Mouse (Mus musculus): ENCODE measurements around the gene Camk2n1. TPM values are rescaled to one million over a fixed set of nuclear protein-coding genes. Genes with fewer than 3 reads are reported as not detected.

Camk2n1 gene
- polyA plus RNA-seq, 1 experiment from 2014 or later = 2.7 TPM

- H3K27me3 ChIP-seq (ENCODE audit: control insufficient read depth, insufficient read depth, low read length) = no peaks in the 10 kb centered on the region
- H3K27ac ChIP-seq (replicated peaks; ENCODE audit: low read depth, low read length) = no peak overlapping the region
- H3K9ac ChIP-seq (replicated peaks; ENCODE audit: low read length) = no peak overlapping the region
- no peak for ATAC-seq (replicated peaks; ENCODE audit: insufficient number of reproducible peaks, low FRiP score, low TSS enrichment, low read depth)
- no peak overlapping the region for H3K4me3 ChIP-seq (ENCODE audit: low read depth, low read length)
- 44% methylated on average over 9 of the region's 9 CpGs for WGBS
- no peak for DNase-seq (ENCODE audit: low spot score)
- H3K9me3 ChIP-seq (replicated peaks; ENCODE audit: control insufficient read depth, low read length) = no peaks in the 10 kb centered on the region
- no peak overlapping the region for H3K4me2 ChIP-seq (ENCODE audit: low read depth, low read length)
- no peaks in the 10 kb centered on the region for H3K4me1 ChIP-seq (ENCODE audit: control insufficient read depth, insufficient read depth, low read length)
- H3K36me3 ChIP-seq (replicated peaks; ENCODE audit: control insufficient read depth, insufficient read depth, low read depth, low read length) = no peaks in the 10 kb centered on the region
These were observed 26.8 kb downstream of the Camk2n1 start for GRCm38 (mm10) chr4:138480962-138481361.

DNA sequence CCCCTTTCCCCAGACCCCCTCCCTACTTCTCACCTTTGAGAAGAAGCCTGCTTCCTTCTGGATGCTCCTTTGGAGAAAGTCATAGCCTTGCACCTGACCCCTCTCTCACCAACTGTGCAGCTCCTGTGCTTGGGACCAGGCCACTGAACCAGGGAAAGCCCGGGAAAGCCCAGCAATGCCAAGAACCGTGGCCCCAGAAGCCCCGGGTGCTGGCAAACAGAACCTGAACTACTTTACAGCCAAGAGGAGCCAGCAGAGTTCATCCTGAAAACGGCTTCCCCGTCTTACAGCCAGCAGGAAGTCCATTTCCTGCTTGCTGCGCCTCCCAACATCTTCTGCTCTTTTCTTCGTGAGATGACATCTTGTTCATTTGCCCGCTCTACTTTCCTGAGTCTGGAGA, 28.6 kb downstream of the Camk2n1 start:
- Histone ChIP-seq H3K9me3 (replicated peaks; ENCODE audit: control insufficient read depth, low read length) (no peaks in the 10 kb centered on the region), H3K4me3 (ENCODE audit: low read depth, low read length) (no peak overlapping the region), H3K36me3 (replicated peaks; ENCODE audit: control insufficient read depth, insufficient read depth, low read depth, low read length) (no peaks in the 10 kb centered on the region), H3K4me2 (ENCODE audit: low read depth, low read length) (no peak overlapping the region), H3K27ac (replicated peaks; ENCODE audit: low read depth, low read length) (no peak overlapping the region), H3K4me1 (ENCODE audit: control insufficient read depth, insufficient read depth, low read length) (no peaks in the 10 kb centered on the region), H3K27me3 (ENCODE audit: control insufficient read depth, insufficient read depth, low read length) (no peaks in the 10 kb centered on the region), H3K9ac (replicated peaks; ENCODE audit: low read length) (no peak overlapping the region)
- no peak for ATAC-seq (replicated peaks; ENCODE audit: insufficient number of reproducible peaks, low FRiP score, low TSS enrichment, low read depth)
- DNase-seq (ENCODE audit: low spot score) = no peak
- 78% methylated on average over 8 of the region's 8 CpGs for WGBS

DNA sequence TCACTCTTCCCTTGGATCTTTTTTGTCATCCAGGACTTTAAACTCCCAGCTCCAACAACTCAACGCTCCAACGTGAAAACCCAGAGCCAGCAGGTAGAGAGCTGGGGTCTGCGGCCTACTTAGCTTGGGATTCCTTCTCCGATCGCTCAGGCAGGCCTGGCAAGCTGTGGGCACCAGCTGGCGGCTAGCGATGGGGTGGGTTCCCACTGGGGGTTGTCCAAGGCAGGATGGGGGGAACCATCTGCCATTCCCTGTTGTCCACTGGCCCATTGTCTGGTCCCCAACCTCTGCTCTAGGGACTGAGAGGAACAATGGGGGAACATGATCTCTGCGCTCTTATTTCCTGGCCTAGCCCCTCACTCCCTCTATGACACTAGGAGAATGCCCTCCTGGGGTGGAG, 34.1 kb downstream of the Camk2n1 start:
- no peak overlapping the region for H3K4me3 ChIP-seq (ENCODE audit: low read depth, low read length)
- no peak for DNase-seq (ENCODE audit: low spot score)
- H3K27me3 ChIP-seq (ENCODE audit: control insufficient read depth, insufficient read depth, low read length) = no peaks in the 10 kb centered on the region
- ATAC-seq (replicated peaks; ENCODE audit: insufficient number of reproducible peaks, low FRiP score, low TSS enrichment, low read depth) = no peak
- H3K27ac ChIP-seq (replicated peaks; ENCODE audit: low read depth, low read length) = no peak overlapping the region
- H3K9ac ChIP-seq (replicated peaks; ENCODE audit: low read length) = no peak overlapping the region
- no peaks in the 10 kb centered on the region for H3K36me3 ChIP-seq (replicated peaks; ENCODE audit: control insufficient read depth, insufficient read depth, low read depth, low read length)
- H3K4me2 ChIP-seq (ENCODE audit: low read depth, low read length) = no peak overlapping the region
- H3K4me1 ChIP-seq (ENCODE audit: control insufficient read depth, insufficient read depth, low read length) = no peaks in the 10 kb centered on the region
- no peaks in the 10 kb centered on the region for H3K9me3 ChIP-seq (replicated peaks; ENCODE audit: control insufficient read depth, low read length)
- WGBS = 55% methylated on average over 8 of the region's 8 CpGs

GRCm38 (mm10) chr4:138491088-138491487, 37.0 kb downstream of the Camk2n1 start:
- Histone ChIP-seq H3K4me1 (ENCODE audit: control insufficient read depth, insufficient read depth, low read length) (no peaks in the 10 kb centered on the region; the same call in 1 of the 2 replicates), H3K36me3 (replicated peaks; ENCODE audit: control insufficient read depth, insufficient read depth, low read depth, low read length) (no peaks in the 10 kb centered on the region), H3K9me3 (replicated peaks; ENCODE audit: control insufficient read depth, low read length) (no peaks in the 10 kb centered on the region), H3K27ac (replicated peaks; ENCODE audit: low read depth, low read length) (no peak overlapping the region), H3K4me3 (ENCODE audit: low read depth, low read length) (no peak overlapping the region), H3K9ac (replicated peaks; ENCODE audit: low read length) (no peak overlapping the region), H3K4me2 (ENCODE audit: low read depth, low read length) (no peak overlapping the region), H3K27me3 (ENCODE audit: control insufficient read depth, insufficient read depth, low read length) (no peaks in the 10 kb centered on the region)
- 88% methylated on average over 4 of the region's 4 CpGs for WGBS
- no peak for DNase-seq (ENCODE audit: low spot score)
- no peak for ATAC-seq (replicated peaks; ENCODE audit: insufficient number of reproducible peaks, low FRiP score, low TSS enrichment, low read depth)

DNA sequence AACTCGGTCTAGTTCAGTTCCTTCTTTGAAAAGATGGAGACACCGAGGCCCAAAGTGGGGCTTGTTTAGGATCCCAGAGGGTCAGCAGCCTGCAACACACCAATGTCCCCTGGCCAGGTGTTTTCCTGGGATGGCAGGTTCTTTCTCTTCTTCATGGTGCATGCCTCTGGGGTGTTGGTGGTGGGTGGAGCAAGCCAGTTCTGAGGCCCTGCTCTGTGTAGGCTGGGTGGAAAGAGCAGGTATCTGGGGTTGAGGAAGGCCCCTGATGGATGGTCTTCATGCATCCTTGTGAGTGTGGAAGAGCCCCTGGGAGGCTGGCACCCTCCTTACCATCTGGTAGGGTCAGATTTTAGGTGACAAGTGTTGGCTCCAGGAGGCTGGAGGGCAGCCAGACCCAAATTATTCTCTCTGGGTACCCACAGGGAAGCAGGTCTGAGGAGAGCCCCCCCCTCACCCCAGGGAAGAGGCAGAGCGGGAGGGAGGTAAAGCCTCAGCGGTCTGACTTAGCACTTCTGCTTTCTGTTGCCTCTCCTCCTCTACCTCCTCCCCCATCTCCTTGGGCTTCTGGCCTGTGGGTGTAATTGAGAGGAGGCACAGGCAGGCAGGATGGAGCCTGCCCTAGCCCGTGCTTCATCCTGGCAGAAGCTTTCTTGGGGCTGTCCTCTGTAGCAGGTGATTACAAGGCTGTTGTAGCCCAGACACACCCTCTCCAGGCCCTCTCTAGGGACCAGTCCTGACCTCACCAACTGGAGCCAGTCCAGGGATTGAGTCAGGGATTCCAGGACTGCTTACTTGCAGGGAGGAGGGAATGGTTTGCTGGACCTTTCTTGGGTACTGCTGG, 39.3 kb downstream of the Camk2n1 start:
- no peak for ATAC-seq (replicated peaks; ENCODE audit: insufficient number of reproducible peaks, low FRiP score, low TSS enrichment, low read depth)
- WGBS = 55% methylated on average over 4 of the region's 5 CpGs
- Histone ChIP-seq H3K27ac (replicated peaks; ENCODE audit: low read depth, low read length) (no peak overlapping the region), H3K4me1 (ENCODE audit: control insufficient read depth, insufficient read depth, low read length) (no peaks in the 10 kb centered on the region; the same call in 1 of the 2 replicates), H3K4me3 (ENCODE audit: low read depth, low read length) (no peak overlapping the region), H3K9ac (replicated peaks; ENCODE audit: low read length) (no peak overlapping the region), H3K4me2 (ENCODE audit: low read depth, low read length) (no peak overlapping the region), H3K27me3 (ENCODE audit: control insufficient read depth, insufficient read depth, low read length) (no peaks in the 10 kb centered on the region), H3K9me3 (replicated peaks; ENCODE audit: control insufficient read depth, low read length) (no peaks in the 10 kb centered on the region), H3K36me3 (replicated peaks; ENCODE audit: control insufficient read depth, insufficient read depth, low read depth, low read length) (no peaks in the 10 kb centered on the region)
- no peak for DNase-seq (ENCODE audit: low spot score)

DNA sequence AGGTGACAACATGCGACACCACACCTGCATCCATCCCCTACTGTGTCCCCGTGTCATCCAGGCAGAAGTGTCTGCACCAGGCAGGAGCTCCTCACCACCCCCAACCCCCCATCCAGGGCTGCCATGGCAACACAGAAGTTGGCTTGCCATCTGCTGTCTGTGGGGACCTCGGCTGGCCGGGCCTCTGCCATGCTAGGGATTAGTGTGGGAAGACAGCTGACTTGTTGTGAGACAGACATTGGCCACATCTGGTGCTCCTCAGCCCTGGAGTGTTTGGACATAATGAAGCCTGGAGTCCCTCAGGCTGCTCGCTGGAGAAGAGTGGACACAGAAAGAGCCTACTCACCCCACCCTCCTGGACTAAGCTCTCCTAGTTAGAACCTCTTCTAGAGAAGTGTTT, 40.8 kb downstream of the Camk2n1 start:
- H3K36me3 ChIP-seq (replicated peaks; ENCODE audit: control insufficient read depth, insufficient read depth, low read depth, low read length) = no peaks in the 10 kb centered on the region
- no peak overlapping the region for H3K4me3 ChIP-seq (ENCODE audit: low read depth, low read length)
- H3K4me1 ChIP-seq (ENCODE audit: control insufficient read depth, insufficient read depth, low read length) = no peaks in the 10 kb centered on the region; the same call in 1 of the 2 replicates
- H3K9ac ChIP-seq (replicated peaks; ENCODE audit: low read length) = no peak overlapping the region
- H3K9me3 ChIP-seq (replicated peaks; ENCODE audit: control insufficient read depth, low read length) = no peaks in the 10 kb centered on the region
- WGBS = 19% methylated on average over 5 of the region's 5 CpGs
- H3K27me3 ChIP-seq (ENCODE audit: control insufficient read depth, insufficient read depth, low read length) = no peaks in the 10 kb centered on the region
- no peak overlapping the region for H3K27ac ChIP-seq (replicated peaks; ENCODE audit: low read depth, low read length)
- H3K4me2 ChIP-seq (ENCODE audit: low read depth, low read length) = no peak overlapping the region
- DNase-seq (ENCODE audit: low spot score) (peak; percentile 29), ATAC-seq (replicated peaks; ENCODE audit: insufficient number of reproducible peaks, low FRiP score, low TSS enrichment, low read depth) (peak; percentile 37)

DNA sequence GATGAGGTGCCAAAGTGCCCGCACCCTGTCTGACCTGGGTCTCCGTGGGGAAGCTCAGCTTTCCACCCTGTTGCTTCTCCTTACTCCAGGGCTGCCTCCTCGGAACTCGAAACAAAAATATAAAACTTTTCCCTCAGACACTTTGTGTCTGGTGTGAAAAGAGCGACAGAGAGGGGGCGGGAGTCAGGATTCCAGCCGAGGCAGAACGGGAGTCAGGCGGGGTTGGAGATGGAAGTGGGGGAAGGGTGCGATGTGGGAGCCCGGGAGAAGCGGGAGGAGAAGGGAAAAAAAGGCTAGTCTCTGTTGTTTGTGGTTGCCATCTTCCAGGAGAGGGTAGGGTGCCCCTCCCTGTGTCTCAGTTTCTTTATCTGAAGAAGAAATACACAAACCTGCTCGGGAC, 41.7 kb downstream of the Camk2n1 start:
- H3K4me1 ChIP-seq (ENCODE audit: control insufficient read depth, insufficient read depth, low read length) = no peaks in the 10 kb centered on the region; the same call in 1 of the 2 replicates
- no peaks in the 10 kb centered on the region for H3K36me3 ChIP-seq (replicated peaks; ENCODE audit: control insufficient read depth, insufficient read depth, low read depth, low read length)
- no peaks in the 10 kb centered on the region for H3K9me3 ChIP-seq (replicated peaks; ENCODE audit: control insufficient read depth, low read length)
- H3K4me2 ChIP-seq (ENCODE audit: low read depth, low read length) = no peak overlapping the region
- no peaks in the 10 kb centered on the region for H3K27me3 ChIP-seq (ENCODE audit: control insufficient read depth, insufficient read depth, low read length)
- 10% methylated on average over 13 of the region's 13 CpGs for WGBS
- 0 out of 2 replicates have a peak overlapping the region, but pooled peaks have one; percentile 28 for H3K27ac ChIP-seq (replicated peaks; ENCODE audit: low read depth, low read length)
- DNase-seq (ENCODE audit: low spot score) (peak; percentile 26), ATAC-seq (replicated peaks; ENCODE audit: insufficient number of reproducible peaks, low FRiP score, low TSS enrichment, low read depth) (no peak)
- peak overlapping the region; percentile 14; the same call in 1 of the 2 replicates for H3K9ac ChIP-seq (replicated peaks; ENCODE audit: low read length)
- no peak overlapping the region for H3K4me3 ChIP-seq (ENCODE audit: low read depth, low read length)

DNA sequence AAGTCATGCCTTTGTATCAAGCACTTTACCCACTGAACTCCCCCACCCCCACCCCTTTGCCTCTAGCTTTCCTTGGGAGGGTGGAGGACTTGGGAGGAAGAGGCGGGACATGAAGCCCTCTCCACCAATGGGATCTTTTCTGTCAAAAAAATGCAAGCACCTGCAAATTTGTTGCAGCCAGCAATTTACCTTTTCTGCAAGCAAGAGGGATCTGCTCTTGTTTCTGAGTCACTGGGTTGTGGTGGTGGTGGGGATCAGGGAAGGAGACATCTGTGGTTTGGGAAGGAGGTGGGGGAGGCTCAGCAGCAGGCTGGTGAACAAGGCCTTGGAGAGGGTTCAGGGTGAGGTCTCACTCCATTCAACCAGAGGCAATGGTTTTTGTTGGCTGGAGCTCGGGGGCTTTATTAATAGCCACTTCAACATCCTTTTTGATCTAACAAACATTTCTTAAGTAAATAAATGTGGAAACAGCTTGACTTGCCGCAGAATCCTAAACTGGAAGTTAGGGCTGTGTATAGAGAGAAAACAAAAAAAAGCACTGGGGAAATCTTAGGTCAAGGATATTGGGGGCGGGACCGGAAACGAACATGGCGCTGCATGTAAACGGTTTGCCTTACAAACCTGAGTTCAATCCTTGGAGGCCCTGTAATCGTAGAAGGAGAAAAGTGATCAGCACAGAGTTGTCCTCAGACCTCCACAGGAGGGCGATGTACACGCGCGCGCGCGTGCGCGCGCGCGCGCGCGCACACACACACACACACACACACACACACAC, 42.8 kb downstream of the Camk2n1 start:
- DNase-seq (ENCODE audit: low spot score) (no peak), ATAC-seq (replicated peaks; ENCODE audit: insufficient number of reproducible peaks, low FRiP score, low TSS enrichment, low read depth) (no peak)
- WGBS = 72% methylated on average over 23 of the region's 24 CpGs
- H3K9me3 ChIP-seq (replicated peaks; ENCODE audit: control insufficient read depth, low read length) = no peaks in the 10 kb centered on the region
- no peak overlapping the region for H3K27ac ChIP-seq (replicated peaks; ENCODE audit: low read depth, low read length)
- no peaks in the 10 kb centered on the region for H3K36me3 ChIP-seq (replicated peaks; ENCODE audit: control insufficient read depth, insufficient read depth, low read depth, low read length)
- no peak overlapping the region for H3K4me2 ChIP-seq (ENCODE audit: low read depth, low read length)
- no peak overlapping the region for H3K4me3 ChIP-seq (ENCODE audit: low read depth, low read length)
- no peaks in the 10 kb centered on the region for H3K27me3 ChIP-seq (ENCODE audit: control insufficient read depth, insufficient read depth, low read length)
- H3K4me1 ChIP-seq (ENCODE audit: control insufficient read depth, insufficient read depth, low read length) = no peaks in the 10 kb centered on the region; the same call in 1 of the 2 replicates
- no peak overlapping the region for H3K9ac ChIP-seq (replicated peaks; ENCODE audit: low read length)
